Comparison of ENCODE assay signal across 25 mouse cellular contexts in genomic region chr3:94815603-94816002, GRCm38 (mm10). TPM values are rescaled to one million over a fixed set of nuclear protein-coding genes. Genes with fewer than 3 reads are reported as not detected.
DNase-seq lines count a peak whose midpoint lies in the region; ATAC-seq and TF ChIP-seq lines count a peak whose summit lies in the region.
"Had no signal": no experiment of that assay in that cellular context is flagged by ENCODE, and none has a peak within 500 bp of the region (broad histone marks: within the 10 kb centered on the region; RNA-seq: fewer than 3 reads in every experiment).

No protein-coding gene starts in this region.

- H3K27me3 ChIP-seq in liver, embryonic 14.5 days (ENCODE audit: control insufficient read depth, insufficient read depth, low read length) = no peaks in the 10 kb centered on the region
- H3K27me3 ChIP-seq: heart, embryonic 15.5 days; hindbrain, embryonic 13.5 days; limb, embryonic 15.5 days; midbrain, embryonic 13.5 days; neural tube, embryonic 13.5 days; stomach, embryonic 15.5 days had no signal

- no peak overlapping the region for H3K4me2 ChIP-seq in liver, embryonic 14.5 days (ENCODE audit: low read depth)
- H3K4me2 ChIP-seq: heart, embryonic 15.5 days; hindbrain, embryonic 13.5 days; limb, embryonic 15.5 days; midbrain, embryonic 13.5 days; neural tube, embryonic 13.5 days; stomach, embryonic 15.5 days had no signal

- ATAC-seq in liver, embryonic 14.5 days (ENCODE audit: insufficient read depth) = no peak
- 0 out of 2 replicates have a peak, but pooled peaks have one; percentile 33 for ATAC-seq in common myeloid progenitor, adult 5-6 weeks (replicated peaks; ENCODE audit: low read depth, poor library complexity, severe bottlenecking)
- ATAC-seq: inflammation-experienced regulatory T-cells, adult 6 months; midbrain, embryonic 13.5 days had no signal

- no peak overlapping the region for H3K9ac ChIP-seq in liver, embryonic 14.5 days (replicated peaks)
- H3K9ac ChIP-seq: heart, embryonic 15.5 days; hindbrain, embryonic 13.5 days; limb, embryonic 15.5 days; midbrain, embryonic 13.5 days; neural tube, embryonic 13.5 days; stomach, embryonic 15.5 days had no signal

- no peak overlapping the region for H3K4me3 ChIP-seq in liver, embryonic 14.5 days (ENCODE audit: insufficient read depth in 1 of 2, low read depth in 2 of 2, low read length in 2 of 2)
- H3K4me3 ChIP-seq: heart, embryonic 15.5 days; hindbrain, embryonic 13.5 days; limb, embryonic 15.5 days; megakaryocyte, embryonic 14.5 days; midbrain, embryonic 13.5 days; neural tube, embryonic 13.5 days; stomach, embryonic 15.5 days had no signal

- no peak for TF ChIP-seq EP300 in liver, embryonic 14.5 days (IDR thresholded peaks at IDR 0.05; ENCODE audit: low read depth)

- no peaks in the 10 kb centered on the region for H3K4me1 ChIP-seq in liver, embryonic 14.5 days (replicated peaks; ENCODE audit: control insufficient read depth in 2 of 2, insufficient read depth in 2 of 2, low read length in 1 of 2)
- H3K4me1 ChIP-seq: hindbrain, embryonic 13.5 days; limb, embryonic 15.5 days; neural tube, embryonic 13.5 days; stomach, embryonic 15.5 days had no signal

- no peak overlapping the region for H3K27ac ChIP-seq in liver, embryonic 14.5 days
- H3K27ac ChIP-seq: heart, embryonic 15.5 days; hindbrain, embryonic 13.5 days; limb, embryonic 15.5 days; midbrain, embryonic 13.5 days; neural tube, embryonic 13.5 days; stomach, embryonic 15.5 days had no signal

- H3K9me3 ChIP-seq in liver, embryonic 14.5 days (ENCODE audit: control insufficient read depth, low read length) = no peaks in the 10 kb centered on the region
- H3K9me3 ChIP-seq: heart, embryonic 15.5 days; hindbrain, embryonic 13.5 days; limb, embryonic 15.5 days; megakaryocyte, embryonic 14.5 days; midbrain, embryonic 13.5 days; neural tube, embryonic 13.5 days; stomach, embryonic 15.5 days had no signal

- DNase-seq in liver, embryonic 14.5 days (ENCODE audit: low read depth in 3 of 3, low spot score in 3 of 3) = no peak
- DNase-seq in liver = no peak
- DNase-seq in B cell, adult 2 months = peak; percentile 6
- DNase-seq in ES-CJ7 (ENCODE audit: low read depth, low spot score) = peak; percentile 50
- DNase-seq in cerebellum, postnatal 25 days = no peak
- DNase-seq in left cerebral cortex, adult 18-20 months (ENCODE audit: low spot score in 2 of 2) = no peak
- DNase-seq in urinary bladder, adult 2 months (ENCODE audit: low spot score) = no peak
- DNase-seq: adrenal gland, postnatal 36 days; cerebellum, adult 9-10 months; heart, postnatal 36 days; kidney, adult 8-10 months; kidney, postnatal 14 days; lung, adult 2 months; retina, postnatal 1 day; right cerebral cortex, postnatal 4 days; thymus, adult 2 months had no signal

- TF ChIP-seq CTCF in liver, embryonic 14.5 days (IDR thresholded peaks at IDR 0.05; ENCODE audit: low read depth) = peak; percentile 22; the same call in 1 of the 2 replicates

- H3K36me3 ChIP-seq in liver, embryonic 14.5 days (replicated peaks; ENCODE audit: control insufficient read depth, insufficient read depth, low read depth) = no peaks in the 10 kb centered on the region
- H3K36me3 ChIP-seq: heart, embryonic 15.5 days; hindbrain, embryonic 13.5 days; limb, embryonic 15.5 days; midbrain, embryonic 13.5 days; neural tube, embryonic 13.5 days; stomach, embryonic 15.5 days had no signal

RNA-seq across cellular contexts. Expression of gene Pogz, which starts 21.8 kb away (rescaled TPM):
- polyA plus RNA-seq in liver, embryonic 14.5 days (2012; rRNA removed) = 6.0 and 6.5 TPM in 2 replicates
- polyA plus RNA-seq in liver, embryonic 14.5 days (2014; fragmentation: Nextera tagmentation; extraction: Ambion mirVana) = 2.6 and 3.0 TPM in 2 replicates
- total RNA-seq in common myeloid progenitor, adult 5-6 weeks (2017) = 24.3 and 24.6 TPM in 2 replicates
- 10 to 100 TPM; 53.4 to 54.2 TPM for total RNA-seq in left cerebral cortex, adult 18-20 months (2021)
- polyA plus RNA-seq in urinary bladder, adult 2 months (2012; rRNA removed) = 19.3 and 21.1 TPM in 2 replicates

RNA-seq across cellular contexts. Expression of gene Cgn, which starts 29.3 kb away (rescaled TPM):
- 4.3 and 4.6 TPM in 2 replicates for polyA plus RNA-seq in liver, embryonic 14.5 days (2012; rRNA removed)
- 5.7 and 7.2 TPM in 2 replicates for polyA plus RNA-seq in liver, embryonic 14.5 days (2014; fragmentation: Nextera tagmentation; extraction: Ambion mirVana)
- not detected in 2 replicates for total RNA-seq in common myeloid progenitor, adult 5-6 weeks (2017)
- total RNA-seq in left cerebral cortex, adult 18-20 months (2021) = 1 to 10 TPM; 3.2 to 3.6 TPM
- 19.1 and 21.6 TPM in 2 replicates for polyA plus RNA-seq in urinary bladder, adult 2 months (2012; rRNA removed)

Comparison
In these comparisons a context has a peak if more than half of its experiments do, and no peak if none do; other contexts are left out.
1. DNase-seq: peak in B cell, adult 2 months (2 of 2) and ES-CJ7 (single experiment); none in liver, embryonic 14.5 days (0 of 3), liver (single experiment), cerebellum, postnatal 25 days (0 of 2), left cerebral cortex, adult 18-20 months (0 of 2) and urinary bladder, adult 2 months (single experiment).